Mouse (Mus musculus): Measurements from ENCODE around the gene Hectd4. TPM values are rescaled to one million over a fixed set of nuclear protein-coding genes. Genes with fewer than 3 reads are reported as not detected.

Hectd4 gene
- polyA plus RNA-seq, 1 experiment from 2014 or later = 6.5 TPM

DNA sequence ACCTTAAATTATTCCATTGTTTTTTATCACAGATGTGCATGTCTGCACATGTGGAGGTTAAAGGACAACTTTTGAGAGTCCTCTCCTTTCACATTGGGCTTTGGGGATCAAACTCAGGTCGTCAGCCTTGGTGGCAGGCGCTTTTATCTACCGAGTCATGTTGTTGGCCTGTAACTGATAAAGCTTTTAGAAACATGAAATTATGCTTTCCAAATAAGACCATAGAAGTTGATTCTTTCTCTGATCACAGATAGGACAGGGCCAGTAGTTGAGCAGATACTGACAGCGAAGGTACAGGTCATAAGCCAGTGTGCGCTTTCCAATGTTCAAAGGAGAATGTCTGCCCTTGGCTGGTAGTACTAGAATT lies 24.3 kb downstream of the Hectd4 start:
- Histone ChIP-seq H3K4me1 (ENCODE audit: control insufficient read depth, insufficient read depth, low read length) (no peaks in the 10 kb centered on the region), H3K36me3 (ENCODE audit: control insufficient read depth, insufficient read depth, low read length) (no peaks in the 10 kb centered on the region), H3K4me2 (ENCODE audit: low read depth, severe bottlenecking) (no peak overlapping the region), H3K27ac (replicated peaks; ENCODE audit: low read depth, low read length) (no peak overlapping the region), H3K9ac (ENCODE audit: low read length) (no peak overlapping the region), H3K9me3 (ENCODE audit: control insufficient read depth, low read length) (no peaks in the 10 kb centered on the region), H3K4me3 (ENCODE audit: low read depth, low read length) (no peak overlapping the region), H3K27me3 (ENCODE audit: control insufficient read depth, insufficient read depth, low read length) (no peaks in the 10 kb centered on the region)
- WGBS = 94% methylated on average over 5 of the region's 5 CpGs
- ATAC-seq (ENCODE audit: insufficient number of reproducible peaks, low FRiP score, low TSS enrichment, low read depth) = no peak
- DNase-seq (ENCODE audit: low spot score) = no peak

DNA sequence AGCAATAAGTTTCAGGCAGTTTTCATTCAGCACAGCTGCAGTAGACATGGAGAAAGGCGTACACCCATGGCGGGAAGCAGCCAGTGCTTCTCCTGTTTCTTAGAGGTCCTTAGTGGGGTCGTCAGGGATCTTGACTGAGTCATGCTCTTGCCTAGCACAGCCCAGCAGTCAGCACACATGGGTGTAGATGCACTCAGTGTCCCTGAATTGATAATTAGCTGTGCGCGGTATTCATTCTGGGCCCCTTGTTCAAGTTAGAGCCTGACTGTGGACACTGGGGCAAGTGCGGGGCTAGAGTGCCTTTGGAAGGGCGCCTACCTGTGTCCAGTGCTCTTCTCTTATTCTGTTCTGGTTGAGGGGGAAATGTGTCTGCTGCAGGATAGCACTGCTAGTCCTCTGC lies 25.2 kb downstream of the Hectd4 start:
- no peaks in the 10 kb centered on the region for H3K27me3 ChIP-seq (ENCODE audit: control insufficient read depth, insufficient read depth, low read length)
- H3K27ac ChIP-seq (replicated peaks; ENCODE audit: low read depth, low read length) = no peak overlapping the region
- H3K4me2 ChIP-seq (ENCODE audit: low read depth, severe bottlenecking) = no peak overlapping the region
- H3K9me3 ChIP-seq (ENCODE audit: control insufficient read depth, low read length) = no peaks in the 10 kb centered on the region
- H3K4me1 ChIP-seq (ENCODE audit: control insufficient read depth, insufficient read depth, low read length) = no peaks in the 10 kb centered on the region
- H3K9ac ChIP-seq (ENCODE audit: low read length) = no peak overlapping the region
- DNase-seq (ENCODE audit: low spot score) (no peak), ATAC-seq (ENCODE audit: insufficient number of reproducible peaks, low FRiP score, low TSS enrichment, low read depth) (no peak)
- WGBS = 90% methylated on average over 7 of the region's 7 CpGs
- H3K36me3 ChIP-seq (ENCODE audit: control insufficient read depth, insufficient read depth, low read length) = no peaks in the 10 kb centered on the region
- no peak overlapping the region for H3K4me3 ChIP-seq (ENCODE audit: low read depth, low read length)

DNA sequence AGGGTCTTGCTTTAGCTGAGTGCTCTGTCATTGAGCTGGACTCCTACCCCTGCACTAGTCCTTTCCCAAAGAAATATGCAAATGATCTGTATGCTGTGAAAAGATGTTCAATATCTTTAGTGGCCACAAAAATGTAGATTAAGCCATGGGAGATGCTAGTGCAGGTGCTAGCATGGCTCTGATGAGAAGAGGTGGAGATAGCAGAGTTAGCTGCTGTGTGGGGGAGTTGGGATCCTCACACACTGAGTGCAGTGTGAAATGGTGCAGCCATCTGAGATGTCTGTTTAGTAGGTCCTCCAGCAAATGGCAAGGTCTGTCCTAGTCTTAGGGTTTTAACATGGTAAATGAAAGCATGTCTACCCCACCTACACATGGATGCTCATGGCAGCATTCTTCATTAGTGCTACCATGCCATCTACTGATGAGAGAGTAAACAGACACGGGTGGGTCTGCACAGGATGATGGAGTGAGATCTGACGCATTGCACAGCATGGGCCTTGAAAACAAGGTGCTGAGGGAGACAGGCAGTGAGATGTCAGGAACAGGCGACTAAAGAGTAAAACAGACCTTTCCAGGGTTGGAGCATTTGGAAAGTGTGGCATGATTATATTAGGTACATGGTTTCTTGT lies 28.9 kb downstream of the Hectd4 start:
- H3K4me1 ChIP-seq (ENCODE audit: control insufficient read depth, insufficient read depth, low read length) = no peaks in the 10 kb centered on the region
- no peak overlapping the region for H3K4me2 ChIP-seq (ENCODE audit: low read depth, severe bottlenecking)
- H3K27me3 ChIP-seq (ENCODE audit: control insufficient read depth, insufficient read depth, low read length) = no peaks in the 10 kb centered on the region
- no peak overlapping the region for H3K9ac ChIP-seq (ENCODE audit: low read length)
- DNase-seq (ENCODE audit: low spot score) (no peak), ATAC-seq (ENCODE audit: insufficient number of reproducible peaks, low FRiP score, low TSS enrichment, low read depth) (no peak)
- H3K36me3 ChIP-seq (ENCODE audit: control insufficient read depth, insufficient read depth, low read length) = no peaks in the 10 kb centered on the region
- WGBS = 72% methylated on average over 3 of the region's 3 CpGs
- H3K27ac ChIP-seq (replicated peaks; ENCODE audit: low read depth, low read length) = no peak overlapping the region
- no peaks in the 10 kb centered on the region for H3K9me3 ChIP-seq (ENCODE audit: control insufficient read depth, low read length)
- no peak overlapping the region for H3K4me3 ChIP-seq (ENCODE audit: low read depth, low read length)

DNA sequence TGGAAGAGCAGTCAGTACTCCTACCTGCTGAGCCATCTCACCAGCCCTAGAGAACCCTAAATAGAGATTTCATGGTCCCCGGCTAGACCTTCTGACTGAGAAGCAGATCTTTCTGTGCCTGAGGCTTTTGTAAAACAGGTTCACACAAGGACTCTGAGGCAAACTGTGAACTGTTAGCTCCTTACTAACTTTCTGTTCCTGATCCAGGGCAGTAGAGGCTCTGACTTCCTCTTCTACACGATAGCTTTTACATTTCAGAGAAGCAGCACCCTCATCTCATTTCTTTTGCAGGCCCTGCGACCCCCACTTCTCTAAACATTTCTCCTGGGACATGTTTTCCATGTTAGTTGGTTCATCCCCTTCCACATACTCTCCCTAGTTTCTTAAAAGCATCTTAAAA lies 29.7 kb downstream of the Hectd4 start:
- Histone ChIP-seq H3K4me1 (ENCODE audit: control insufficient read depth, insufficient read depth, low read length) (no peaks in the 10 kb centered on the region), H3K27me3 (ENCODE audit: control insufficient read depth, insufficient read depth, low read length) (no peaks in the 10 kb centered on the region), H3K27ac (replicated peaks; ENCODE audit: low read depth, low read length) (no peak overlapping the region), H3K9ac (ENCODE audit: low read length) (no peak overlapping the region), H3K9me3 (ENCODE audit: control insufficient read depth, low read length) (no peaks in the 10 kb centered on the region), H3K4me2 (ENCODE audit: low read depth, severe bottlenecking) (no peak overlapping the region), H3K4me3 (ENCODE audit: low read depth, low read length) (no peak overlapping the region), H3K36me3 (ENCODE audit: control insufficient read depth, insufficient read depth, low read length) (no peaks in the 10 kb centered on the region)
- WGBS = 90% methylated on average over 3 of the region's 3 CpGs
- DNase-seq (ENCODE audit: low spot score) (no peak), ATAC-seq (ENCODE audit: insufficient number of reproducible peaks, low FRiP score, low TSS enrichment, low read depth) (no peak)

DNA sequence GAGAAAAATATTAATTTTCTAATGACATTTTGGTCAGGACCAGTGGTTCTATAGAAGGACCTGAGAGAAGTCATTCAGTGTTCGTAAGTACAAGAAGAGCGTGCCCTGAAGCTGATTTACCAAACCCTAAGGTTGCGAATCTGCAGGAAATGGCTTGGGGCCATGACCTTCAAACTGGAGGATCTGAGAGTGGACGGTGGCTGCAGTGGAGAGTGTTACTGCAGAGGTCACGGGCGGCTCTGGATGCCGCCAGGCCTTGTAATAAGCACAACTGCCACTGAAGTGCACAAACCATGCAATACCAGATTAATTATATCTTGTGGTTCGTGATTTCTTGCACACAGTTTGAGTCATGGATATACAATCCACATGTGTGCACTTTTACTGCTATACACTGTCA lies 31.8 kb downstream of the Hectd4 start:
- Histone ChIP-seq H3K4me3 (ENCODE audit: low read depth, low read length) (no peak overlapping the region), H3K4me2 (ENCODE audit: low read depth, severe bottlenecking) (no peak overlapping the region), H3K9me3 (ENCODE audit: control insufficient read depth, low read length) (no peaks in the 10 kb centered on the region), H3K36me3 (ENCODE audit: control insufficient read depth, insufficient read depth, low read length) (no peaks in the 10 kb centered on the region; the same call in 1 of the 2 replicates), H3K27ac (replicated peaks; ENCODE audit: low read depth, low read length) (no peak overlapping the region), H3K4me1 (ENCODE audit: control insufficient read depth, insufficient read depth, low read length) (no peaks in the 10 kb centered on the region), H3K9ac (ENCODE audit: low read length) (no peak overlapping the region), H3K27me3 (ENCODE audit: control insufficient read depth, insufficient read depth, low read length) (no peaks in the 10 kb centered on the region)
- 52% methylated on average over 8 of the region's 8 CpGs for WGBS
- DNase-seq (ENCODE audit: low spot score) (no peak), ATAC-seq (ENCODE audit: insufficient number of reproducible peaks, low FRiP score, low TSS enrichment, low read depth) (no peak)

DNA sequence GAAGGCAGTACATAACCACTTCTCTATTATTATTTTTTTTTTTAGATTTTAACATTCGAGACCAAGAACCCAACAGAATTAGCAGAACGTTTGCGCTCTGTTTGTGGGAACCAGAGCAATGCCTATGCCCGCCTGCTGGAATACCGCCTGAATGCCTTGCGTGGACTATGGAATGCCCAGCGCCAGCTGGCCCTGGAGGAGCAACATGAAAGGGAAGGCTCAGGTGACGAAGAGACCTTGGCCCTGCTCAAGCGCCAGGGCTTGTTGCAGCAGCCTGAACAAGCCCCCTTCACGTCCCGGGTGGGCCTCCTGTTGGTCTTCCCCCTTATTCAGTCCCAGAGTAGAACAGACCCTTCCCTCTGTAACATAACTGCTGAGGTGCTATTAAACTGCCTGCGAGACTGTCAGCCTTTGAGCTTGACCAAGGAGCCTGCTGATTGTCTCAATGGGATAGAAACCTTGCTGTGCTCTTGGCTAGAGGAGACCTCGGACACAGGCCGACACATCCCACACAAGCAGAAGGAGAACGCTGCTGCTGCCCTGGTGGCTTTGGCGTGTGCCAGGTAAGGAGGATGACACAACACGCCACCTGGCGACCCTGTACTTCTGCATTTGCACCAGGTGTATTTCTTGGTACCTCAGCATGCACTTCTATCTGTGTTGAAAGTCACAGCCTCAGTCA lies 33.9 kb downstream of the Hectd4 start:
- H3K9ac ChIP-seq (ENCODE audit: low read length) = no peak overlapping the region
- H3K36me3 ChIP-seq (ENCODE audit: control insufficient read depth, insufficient read depth, low read length) = no peaks in the 10 kb centered on the region; the same call in 1 of the 2 replicates
- H3K4me1 ChIP-seq (ENCODE audit: control insufficient read depth, insufficient read depth, low read length) = no peaks in the 10 kb centered on the region
- no peak overlapping the region for H3K4me2 ChIP-seq (ENCODE audit: low read depth, severe bottlenecking)
- H3K27me3 ChIP-seq (ENCODE audit: control insufficient read depth, insufficient read depth, low read length) = no peaks in the 10 kb centered on the region
- 88% methylated on average over 18 of the region's 18 CpGs for WGBS
- no peak overlapping the region for H3K4me3 ChIP-seq (ENCODE audit: low read depth, low read length)
- no peak for ATAC-seq (ENCODE audit: insufficient number of reproducible peaks, low FRiP score, low TSS enrichment, low read depth)
- no peaks in the 10 kb centered on the region for H3K9me3 ChIP-seq (ENCODE audit: control insufficient read depth, low read length)
- no peak for DNase-seq (ENCODE audit: low spot score)
- no peak overlapping the region for H3K27ac ChIP-seq (replicated peaks; ENCODE audit: low read depth, low read length)

GRCm38 (mm10) chr5:121254977-121255376 lies 35.0 kb downstream of the Hectd4 start:
- Histone ChIP-seq H3K9ac (ENCODE audit: low read length) (no peak overlapping the region), H3K4me2 (ENCODE audit: low read depth, severe bottlenecking) (no peak overlapping the region), H3K4me3 (ENCODE audit: low read depth, low read length) (no peak overlapping the region), H3K27ac (replicated peaks; ENCODE audit: low read depth, low read length) (no peak overlapping the region), H3K9me3 (ENCODE audit: control insufficient read depth, low read length) (no peaks in the 10 kb centered on the region), H3K4me1 (ENCODE audit: control insufficient read depth, insufficient read depth, low read length) (no peaks in the 10 kb centered on the region), H3K36me3 (ENCODE audit: control insufficient read depth, insufficient read depth, low read length) (no peaks in the 10 kb centered on the region; the same call in 1 of the 2 replicates), H3K27me3 (ENCODE audit: control insufficient read depth, insufficient read depth, low read length) (no peaks in the 10 kb centered on the region)
- WGBS = 93% methylated on average over 7 of the region's 7 CpGs
- DNase-seq (ENCODE audit: low spot score) (no peak), ATAC-seq (ENCODE audit: insufficient number of reproducible peaks, low FRiP score, low TSS enrichment, low read depth) (no peak)

- H3K36me3 ChIP-seq (ENCODE audit: control insufficient read depth, insufficient read depth, low read length) = peaks cover 3% of the 10 kb centered on the region; the same call in 1 of the 2 replicates
- no peaks in the 10 kb centered on the region for H3K27me3 ChIP-seq (ENCODE audit: control insufficient read depth, insufficient read depth, low read length)
- no peak for DNase-seq (ENCODE audit: low spot score)
- H3K4me3 ChIP-seq (ENCODE audit: low read depth, low read length) = no peak overlapping the region
- no peaks in the 10 kb centered on the region for H3K4me1 ChIP-seq (ENCODE audit: control insufficient read depth, insufficient read depth, low read length)
- WGBS = 92% methylated on average over 3 of the region's 3 CpGs
- H3K9ac ChIP-seq (ENCODE audit: low read length) = no peak overlapping the region
- H3K9me3 ChIP-seq (ENCODE audit: control insufficient read depth, low read length) = no peaks in the 10 kb centered on the region
- no peak for ATAC-seq (ENCODE audit: insufficient number of reproducible peaks, low FRiP score, low TSS enrichment, low read depth)
- H3K4me2 ChIP-seq (ENCODE audit: low read depth, severe bottlenecking) = no peak overlapping the region
- H3K27ac ChIP-seq (replicated peaks; ENCODE audit: low read depth, low read length) = no peak overlapping the region
Observed at GRCm38 (mm10) chr5:121261806-121262205, 41.8 kb downstream of the Hectd4 start.
